ENCODE assay signal across 26 mouse cellular contexts in genomic region chr2:169887921-169888320, GRCm38 (mm10).
A peak's percentile ranks its signal among the peaks of the same experiment; 100 is the strongest.
DNase-seq lines count a peak whose midpoint lies in the region; ATAC-seq and TF ChIP-seq lines count a peak whose summit lies in the region.
"Had no signal": no experiment of that assay in that cellular context is flagged by ENCODE, and none has a peak within 500 bp of the region (broad histone marks: within the 10 kb centered on the region; RNA-seq: fewer than 3 reads in every experiment).

No protein-coding gene starts in this region.

- ATAC-seq in neural tube, embryonic 13.5 days (ENCODE audit: low read depth) = no peak
- ATAC-seq in neural tube, embryonic 15.5 days (ENCODE audit: low FRiP score) = no peak
- no peak for ATAC-seq in lung, postnatal 0 days
- ATAC-seq in intestine, embryonic 16.5 days = no peak
- ATAC-seq: activated CD4-positive, CD25-positive, alpha-beta regulatory T cell, adult 4 months; CD4-positive, CD25-positive, alpha-beta regulatory T cell, adult 4 months; forebrain, embryonic 13.5 days; forebrain, embryonic 15.5 days; forebrain, postnatal 0 days; Patski had no signal

- H3K9me3 ChIP-seq in neural tube, embryonic 13.5 days = no peaks in the 10 kb centered on the region
- H3K9me3 ChIP-seq in neural tube, embryonic 15.5 days (replicated peaks) = no peaks in the 10 kb centered on the region
- H3K9me3 ChIP-seq in lung, postnatal 0 days (ENCODE audit: low read length) = no peaks in the 10 kb centered on the region
- no peaks in the 10 kb centered on the region for H3K9me3 ChIP-seq in intestine, embryonic 16.5 days (ENCODE audit: control insufficient read depth, low read length)
- H3K9me3 ChIP-seq: embryonic facial prominence, embryonic 10.5 days; embryonic facial prominence, embryonic 12.5 days; forebrain, embryonic 13.5 days; forebrain, embryonic 15.5 days had no signal

- peaks cover 33% of the 10 kb centered on the region; the same call in 1 of the 2 replicates for H3K4me1 ChIP-seq in neural tube, embryonic 13.5 days (replicated peaks)
- peaks cover 16% of the 10 kb centered on the region for H3K4me1 ChIP-seq in neural tube, embryonic 15.5 days
- no peaks in the 10 kb centered on the region for H3K4me1 ChIP-seq in lung, postnatal 0 days (ENCODE audit: insufficient read depth, low read depth, low read length)
- no peaks in the 10 kb centered on the region for H3K4me1 ChIP-seq in intestine, embryonic 16.5 days (ENCODE audit: control insufficient read depth, insufficient read depth, low read length)
- H3K4me1 ChIP-seq: embryonic facial prominence, embryonic 12.5 days had no signal

- 0 out of 2 replicates have a peak overlapping the region, but pooled peaks have one; percentile 2 for H3K27ac ChIP-seq in neural tube, embryonic 13.5 days (replicated peaks)
- H3K27ac ChIP-seq in neural tube, embryonic 15.5 days (replicated peaks) = no peak overlapping the region
- no peak overlapping the region for H3K27ac ChIP-seq in lung, postnatal 0 days (ENCODE audit: low read length)
- no peak overlapping the region for H3K27ac ChIP-seq in intestine, embryonic 16.5 days (ENCODE audit: low read length)
- H3K27ac ChIP-seq: embryonic facial prominence, embryonic 10.5 days; embryonic facial prominence, embryonic 12.5 days; forebrain, embryonic 13.5 days; forebrain, embryonic 15.5 days had no signal

- no peaks in the 10 kb centered on the region for H3K27me3 ChIP-seq in neural tube, embryonic 13.5 days
- no peaks in the 10 kb centered on the region for H3K27me3 ChIP-seq in neural tube, embryonic 15.5 days (replicated peaks)
- H3K27me3 ChIP-seq in lung, postnatal 0 days (replicated peaks; ENCODE audit: insufficient read depth, low read length) = no peaks in the 10 kb centered on the region
- no peaks in the 10 kb centered on the region for H3K27me3 ChIP-seq in intestine, embryonic 16.5 days (replicated peaks; ENCODE audit: control insufficient read depth, insufficient read depth, low read length)
- H3K27me3 ChIP-seq: CH12.LX; embryonic facial prominence, embryonic 12.5 days; forebrain, embryonic 15.5 days; Patski had no signal

- no peak for TF ChIP-seq EP300 in lung, postnatal 0 days (IDR thresholded peaks at IDR 0.05)

- H3K36me3 ChIP-seq in neural tube, embryonic 13.5 days = peaks cover 33% of the 10 kb centered on the region
- peaks cover 18% of the 10 kb centered on the region for H3K36me3 ChIP-seq in neural tube, embryonic 15.5 days
- H3K36me3 ChIP-seq in lung, postnatal 0 days (ENCODE audit: insufficient read depth, low read length) = no peaks in the 10 kb centered on the region
- no peaks in the 10 kb centered on the region for H3K36me3 ChIP-seq in intestine, embryonic 16.5 days (ENCODE audit: control insufficient read depth, insufficient read depth, low read length)
- H3K36me3 ChIP-seq: embryonic facial prominence, embryonic 10.5 days; embryonic facial prominence, embryonic 12.5 days; forebrain, embryonic 15.5 days; G1E had no signal

- H3K4me2 ChIP-seq in neural tube, embryonic 13.5 days = no peak overlapping the region
- no peak overlapping the region for H3K4me2 ChIP-seq in neural tube, embryonic 15.5 days
- H3K4me2 ChIP-seq in lung, postnatal 0 days (replicated peaks; ENCODE audit: low read depth, low read length) = no peak overlapping the region
- H3K4me2 ChIP-seq in intestine, embryonic 16.5 days (ENCODE audit: low read depth, low read length) = no peak overlapping the region
- H3K4me2 ChIP-seq: embryonic facial prominence, embryonic 12.5 days; forebrain, embryonic 13.5 days; forebrain, embryonic 15.5 days had no signal

- WGBS in neural tube, embryonic 13.5 days = 70% methylated on average over 9 of the region's 9 CpGs
- 68% methylated on average over 9 of the region's 9 CpGs for WGBS in neural tube, embryonic 15.5 days
- WGBS in lung, postnatal 0 days = 88% methylated on average over 9 of the region's 9 CpGs
- WGBS in intestine, embryonic 16.5 days = 79% methylated on average over 9 of the region's 9 CpGs

- no peak for TF ChIP-seq CTCF in lung, postnatal 0 days (IDR thresholded peaks at IDR 0.05)

- DNase-seq in ES-CJ7 (ENCODE audit: low read depth, low spot score) (peak; percentile 79), R1 (ENCODE audit: low read depth, low spot score) (peak; percentile 89)
- DNase-seq in lung, postnatal 0 days (ENCODE audit: low spot score) = no peak
- no peak for DNase-seq in embryo, embryonic 10 days (ENCODE audit: low spot score)
- DNase-seq: adrenal gland, adult 8-10 months; adrenal gland, postnatal 14 days; adrenal gland, postnatal 36 days; B cell, adult 2 months; cerebellum, adult 18-20 months; cerebellum, adult 8-10 months; cerebellum, adult 9-11 months; cerebellum, postnatal 14 days; cerebellum, postnatal 36 days; forebrain, postnatal 0 days had no signal

- no peak overlapping the region for H3K4me3 ChIP-seq in neural tube, embryonic 13.5 days
- H3K4me3 ChIP-seq in neural tube, embryonic 15.5 days (replicated peaks) = no peak overlapping the region
- no peak overlapping the region for H3K4me3 ChIP-seq in lung, postnatal 0 days (ENCODE audit: low read depth, low read length)
- no peak overlapping the region for H3K4me3 ChIP-seq in intestine, embryonic 16.5 days (ENCODE audit: low read length)
- H3K4me3 ChIP-seq: embryonic facial prominence, embryonic 10.5 days; embryonic facial prominence, embryonic 12.5 days; forebrain, embryonic 13.5 days; forebrain, embryonic 15.5 days had no signal

- no peak overlapping the region for H3K9ac ChIP-seq in neural tube, embryonic 13.5 days
- H3K9ac ChIP-seq in neural tube, embryonic 15.5 days (replicated peaks) = no peak overlapping the region
- no peak overlapping the region for H3K9ac ChIP-seq in lung, postnatal 0 days (replicated peaks; ENCODE audit: low read depth)
- no peak overlapping the region for H3K9ac ChIP-seq in intestine, embryonic 16.5 days (ENCODE audit: low read depth, low read length)
- H3K9ac ChIP-seq: embryonic facial prominence, embryonic 12.5 days; forebrain, embryonic 13.5 days; forebrain, embryonic 15.5 days; forebrain, postnatal 0 days had no signal

Comparison
In these comparisons a context has a peak if more than half of its experiments do, and no peak if none do; other contexts are left out.
1. DNase-seq: peak in ES-CJ7 (single experiment) and R1 (single experiment); none in lung, postnatal 0 days (single experiment) and embryo, embryonic 10 days (single experiment).